11 mouse cellular contexts compared by ENCODE assay signal in genomic region chr11:86950491-86950890, GRCm38 (mm10). TPM values are rescaled to one million over a fixed set of nuclear protein-coding genes. Genes with fewer than 3 reads are reported as not detected.
DNase-seq lines count a peak whose midpoint lies in the region; ATAC-seq and TF ChIP-seq lines count a peak whose summit lies in the region.
"Had no signal": no experiment of that assay in that cellular context is flagged by ENCODE, and none has a peak within 500 bp of the region (broad histone marks: within the 10 kb centered on the region; RNA-seq: fewer than 3 reads in every experiment).

No protein-coding gene starts in this region.

- no peaks in the 10 kb centered on the region for H3K9me3 ChIP-seq in kidney, embryonic 15.5 days (replicated peaks)
- H3K9me3 ChIP-seq in embryonic facial prominence, embryonic 13.5 days: no peaks in the 10 kb centered on the region
- no peaks in the 10 kb centered on the region for H3K9me3 ChIP-seq in intestine, embryonic 16.5 days (ENCODE audit: control insufficient read depth, low read length)

- H3K27me3 ChIP-seq in kidney, embryonic 15.5 days: no peaks in the 10 kb centered on the region
- H3K27me3 ChIP-seq in embryonic facial prominence, embryonic 13.5 days: no peaks in the 10 kb centered on the region
- H3K27me3 ChIP-seq in heart, adult 2 months (ENCODE audit: control insufficient read depth, insufficient read depth, low read length): no peaks in the 10 kb centered on the region
- H3K27me3 ChIP-seq in intestine, embryonic 16.5 days (replicated peaks; ENCODE audit: control insufficient read depth, insufficient read depth, low read length): no peaks in the 10 kb centered on the region

- TF ChIP-seq EP300 in heart, adult 2 months (IDR thresholded peaks at IDR 0.05; ENCODE audit: insufficient read depth, low read depth, low read length): no peak

- no peak for ATAC-seq in kidney, embryonic 15.5 days (replicated peaks; ENCODE audit: low FRiP score)
- ATAC-seq in embryonic facial prominence, embryonic 13.5 days (ENCODE audit: insufficient number of reproducible peaks, insufficient read depth, low FRiP score, low TSS enrichment, low read depth): no peak
- ATAC-seq in intestine, embryonic 16.5 days: no peak

- peaks cover 45% of the 10 kb centered on the region for H3K4me1 ChIP-seq in kidney, embryonic 15.5 days
- H3K4me1 ChIP-seq in embryonic facial prominence, embryonic 13.5 days: peaks cover 40% of the 10 kb centered on the region
- peaks cover 29% of the 10 kb centered on the region for H3K4me1 ChIP-seq in heart, adult 2 months (ENCODE audit: control insufficient read depth, insufficient read depth, low read length)
- H3K4me1 ChIP-seq in intestine, embryonic 16.5 days (ENCODE audit: control insufficient read depth, insufficient read depth, low read length): peaks cover 31% of the 10 kb centered on the region

- intact Hi-C loops in heart, adult 2 months (cut with DNase I): no loop called here

- no peak overlapping the region for H3K4me3 ChIP-seq in kidney, embryonic 15.5 days (replicated peaks)
- H3K4me3 ChIP-seq in embryonic facial prominence, embryonic 13.5 days: no peak overlapping the region
- H3K4me3 ChIP-seq in heart, adult 2 months: no peak overlapping the region
- H3K4me3 ChIP-seq in intestine, embryonic 16.5 days (ENCODE audit: low read length): no peak overlapping the region

- no peak for TF ChIP-seq POLR2A in heart, adult 2 months (IDR thresholded peaks at IDR 0.05; ENCODE audit: insufficient read depth, low read depth, low read length)

- TF ChIP-seq CTCF in heart, adult 2 months (IDR thresholded peaks at IDR 0.05): no peak

- H3K4me2 ChIP-seq in kidney, embryonic 15.5 days: no peak overlapping the region
- no peak overlapping the region for H3K4me2 ChIP-seq in embryonic facial prominence, embryonic 13.5 days
- no peak overlapping the region for H3K4me2 ChIP-seq in intestine, embryonic 16.5 days (ENCODE audit: low read depth, low read length)

- WGBS in kidney, embryonic 15.5 days: 64% methylated on average over 3 of the region's 3 CpGs
- 61% methylated on average over 3 of the region's 3 CpGs for WGBS in embryonic facial prominence, embryonic 13.5 days
- 16% methylated on average over 3 of the region's 3 CpGs for WGBS in heart, adult 2 months
- WGBS in intestine, embryonic 16.5 days: 59% methylated on average over 3 of the region's 3 CpGs

- peak overlapping the region; percentile 63 for H3K27ac ChIP-seq in kidney, embryonic 15.5 days
- H3K27ac ChIP-seq in embryonic facial prominence, embryonic 13.5 days: peak overlapping the region; percentile 81
- peak overlapping the region; percentile 70 for H3K27ac ChIP-seq in heart, adult 2 months
- peak overlapping the region; percentile 58 for H3K27ac ChIP-seq in intestine, embryonic 16.5 days (ENCODE audit: low read length)

- no peaks in the 10 kb centered on the region for H3K79me2 ChIP-seq in heart, adult 2 months (replicated peaks; ENCODE audit: control insufficient read depth, insufficient read depth, low read length)

- no peak for DNase-seq in kidney, postnatal 14 days
- peak in 1 of 2 experiments; percentile 60 for DNase-seq in heart, adult 2 months
- no peak for DNase-seq in adrenal gland, postnatal 25 days
- DNase-seq in cerebellum, postnatal 14 days: no peak
- DNase-seq in urinary bladder, adult 18-20 months (ENCODE audit: low spot score in 2 of 2): no peak
- DNase-seq: embryo, embryonic 11 days; midbrain, embryonic 14.5 days; thymus, adult 2 months had no signal

- no peak overlapping the region for H3K9ac ChIP-seq in kidney, embryonic 15.5 days
- H3K9ac ChIP-seq in embryonic facial prominence, embryonic 13.5 days: no peak overlapping the region
- H3K9ac ChIP-seq in heart, adult 2 months (ENCODE audit: low read depth, low read length): no peak overlapping the region
- no peak overlapping the region for H3K9ac ChIP-seq in intestine, embryonic 16.5 days (ENCODE audit: low read depth, low read length)

- peaks cover 14% of the 10 kb centered on the region; the same call in 1 of the 2 replicates for H3K36me3 ChIP-seq in kidney, embryonic 15.5 days
- H3K36me3 ChIP-seq in embryonic facial prominence, embryonic 13.5 days: peaks cover 20% of the 10 kb centered on the region; the same call in 1 of the 2 replicates
- H3K36me3 ChIP-seq in heart, adult 2 months (ENCODE audit: control insufficient read depth, insufficient read depth, low read length): peaks cover 25% of the 10 kb centered on the region
- no peaks in the 10 kb centered on the region for H3K36me3 ChIP-seq in intestine, embryonic 16.5 days (ENCODE audit: control insufficient read depth, insufficient read depth, low read length)

RNA-seq across cellular contexts. Expression of gene Ypel2, which starts 43.0 kb away (rescaled TPM):
- 10.1 and 10.4 TPM in 2 replicates for polyA plus RNA-seq in kidney, embryonic 15.5 days (2015; fragmentation: Nextera tagmentation; extraction: Ambion mirVana)
- 12.2 and 14.6 TPM in 2 replicates for polyA plus RNA-seq in embryonic facial prominence, embryonic 13.5 days (2015; fragmentation: Nextera tagmentation; extraction: Ambion mirVana)
- total RNA-seq in heart, adult 2 months (2021): 10 to 100 TPM; 11.6 to 26.3 TPM
- polyA plus RNA-seq in heart, adult 2 months (2012; rRNA removed): 7.9 and 12.2 TPM in 2 replicates
- 7.5 and 8.6 TPM in 2 replicates for polyA plus RNA-seq in intestine, embryonic 16.5 days (2015; fragmentation: Nextera tagmentation; extraction: Ambion mirVana)
- total RNA-seq in adrenal gland, postnatal 25 days (2021): 38.3 and 38.6 TPM in 2 replicates
